In genomic region chr7:116334669-116335038, GRCm38 (mm10) we compare ENCODE assay signal across 8 mouse cellular contexts. TPM values are rescaled to one million over a fixed set of nuclear protein-coding genes. Genes with fewer than 3 reads are reported as not detected.
DNase-seq lines count a peak whose midpoint lies in the region; ATAC-seq and TF ChIP-seq lines count a peak whose summit lies in the region.

No protein-coding gene starts in this region.

- peak overlapping the region; percentile 85 for H3K4me3 ChIP-seq in left cerebral cortex, adult 2 months
- H3K4me3 ChIP-seq in neural tube, embryonic 12.5 days, result peak overlapping the region; percentile 68

- peaks cover 30% of the 10 kb centered on the region for H3K36me3 ChIP-seq in neural tube, embryonic 12.5 days

- H3K4me2 ChIP-seq in neural tube, embryonic 12.5 days (replicated peaks), result peak overlapping the region; percentile 77

- intact Hi-C loops in left cerebral cortex, adult 2 months (cut with DNase I), result loop anchor here (5.0 kb wide), 2 partner anchors 108 to 273 kb away; partner anchors contain the start of gene Pik3c2a
- intact Hi-C loops in left cerebral cortex, postnatal 10 days (cut with DNase I), result loop anchor here (10.0 kb wide), 1 partner anchor 170 kb away; the partner anchor contains the start of gene Nucb2

- WGBS in neural tube, embryonic 12.5 days, result 27% methylated on average over 8 of the region's 8 CpGs

- peak overlapping the region; percentile 97; the same call in 1 of the 2 replicates for H3K27ac ChIP-seq in left cerebral cortex, adult 2 months
- no peak overlapping the region for H3K27ac ChIP-seq in neural tube, embryonic 12.5 days

- no peak for TF ChIP-seq CTCF in left cerebral cortex, adult 2 months (IDR thresholded peaks at IDR 0.05)

- H3K9ac ChIP-seq in neural tube, embryonic 12.5 days, result peak overlapping the region; percentile 78

- DNase-seq in left cerebral cortex, adult 2 months (ENCODE audit: extremely low spot score in 1 of 2, low spot score in 2 of 2), result no peak
- DNase-seq in left cerebral cortex, postnatal 10 days (ENCODE audit: extremely low spot score in 1 of 2, low spot score in 2 of 2), result no peak
- peak; percentile 25 for DNase-seq in c-Kit-positive CD71-positive TER-119-negative erythroid progenitor cells, embryonic 14.5 days (ENCODE audit: low read depth)
- DNase-seq in Muller cell, postnatal 12 days (ENCODE audit: inconsistent ontology term), result no peak
- DNase-seq in left cerebral cortex, adult 9 months (ENCODE audit: low spot score in 2 of 2), result no peak
- no peak for DNase-seq in right cerebral cortex, postnatal 25 days

- H3K4me1 ChIP-seq in neural tube, embryonic 12.5 days, result peaks cover 14% of the 10 kb centered on the region

- H3K9me3 ChIP-seq in neural tube, embryonic 12.5 days, result no peaks in the 10 kb centered on the region

- peak; percentile 0 for ATAC-seq in inflammation-experienced regulatory T-cells, adult 6 months
- no peak for ATAC-seq in neural tube, embryonic 12.5 days (ENCODE audit: low FRiP score, low read depth)

- H3K27me3 ChIP-seq in neural tube, embryonic 12.5 days (replicated peaks), result no peaks in the 10 kb centered on the region

RNA-seq across cellular contexts. Expression of gene Rps13, which starts 0.7 kb away (rescaled TPM):
- total RNA-seq in left cerebral cortex, adult 2 months (2021), result 100 to 1,000 TPM; 168 to 210 TPM
- 100 to 1,000 TPM; 248 to 274 TPM for total RNA-seq in left cerebral cortex, postnatal 10 days (2021)
- 100 to 1,000 TPM; 321 to 978 (median 399) TPM for polyA plus RNA-seq in inflammation-experienced regulatory T-cells, adult 6 months (2017; shearing (Covaris generic))
- 610 and 641 TPM in 2 replicates for polyA plus RNA-seq in neural tube, embryonic 12.5 days (2016; fragmentation: Nextera tagmentation; extraction: Ambion mirVana)

RNA-seq across cellular contexts. Expression of gene Plekha7, which starts 26.5 kb away (rescaled TPM):
- total RNA-seq in left cerebral cortex, adult 2 months (2021), result 10 to 100 TPM; 25.5 to 31.0 TPM
- 10 to 100 TPM; 18.7 to 23.6 TPM for total RNA-seq in left cerebral cortex, postnatal 10 days (2021)
- polyA plus RNA-seq in inflammation-experienced regulatory T-cells, adult 6 months (2017; shearing (Covaris generic)), result 10 to 100 TPM in 1 of 3 experiments, 1 to 10 TPM in 2; 4.6 to 13.4 (median 6.8) TPM
- polyA plus RNA-seq in neural tube, embryonic 12.5 days (2016; fragmentation: Nextera tagmentation; extraction: Ambion mirVana), result 9.1 and 10.4 TPM in 2 replicates
